Mouse (Mus musculus) testis, adult 2 months (tissue): ENCODE results near the gene Cbx7.

Experiments
- CTCF ChIP-seq: fragments of 200-500 bp; IDR thresholded peaks from 2 replicates; pipeline ENCODE4 v1.5.1; 2012; ENCODE audit warnings: low read depth, mild to moderate bottlenecking, inconsistent platforms, low read length, moderate library complexity; ENCODE audit not compliant: control insufficient read depth, insufficient read depth, insufficient replicate concordance
- POLR2A ChIP-seq: fragments of 200-500 bp; IDR thresholded peaks from 2 replicates; pipeline ENCODE4 v1.6.1; 2012; ENCODE audit warnings: low read depth, mild to moderate bottlenecking, inconsistent platforms, low read length, moderate library complexity; ENCODE audit not compliant: control insufficient read depth

GRCm38 (mm10) chr15:79892995-79893823 is 77.7 kb downstream of the Cbx7 start:
- no peak for TF ChIP-seq CTCF
- TF ChIP-seq POLR2A = no peak
